Mouse (Mus musculus) ES-CJ7 (cell line): ENCODE measurements at regions not wholly inside any gene's neighbourhood (a gene's known extent, or its start where the extent isn't known, plus 50 kb on each side); places are given as distances from the start of the nearest gene placed in this dataset.
"Not testable (repeated sequence)": the region's sequence is repeated elsewhere in the genome, so short reads cannot be mapped to it uniquely, and the experiment has no call there.

Experiments
- DNase-seq: peaks from one replicate; pipeline ENCODE4 v3.0.0; 2011; ENCODE audit warnings: low read depth, low spot score

GRCm38 (mm10) chr1:43305349-43306278, 108.8 kb upstream of the Fhl2 start:
- no peak for DNase-seq

- DNase-seq = no peak
Measured at GRCm38 (mm10) chr1:43310711-43311695, 114.2 kb upstream of the Fhl2 start.

GRCm38 (mm10) chr1:43316331-43316730, 119.5 kb upstream of the Fhl2 start:
- not testable (repeated sequence) for DNase-seq

- no peak for DNase-seq
Measured at GRCm38 (mm10) chr1:43317076-43317871, 120.5 kb upstream of the Fhl2 start.

- DNase-seq = peak; percentile 16
Measured at GRCm38 (mm10) chr1:43333488-43333887, 110.9 kb upstream of the Nck2 start.

GRCm38 (mm10) chr1:43337168-43337784, 107.1 kb upstream of the Nck2 start:
- DNase-seq = no peak

- DNase-seq = peak; percentile 20
Measured at GRCm38 (mm10) chr1:43338096-43338915, 106.1 kb upstream of the Nck2 start.

- DNase-seq = no peak
Measured at GRCm38 (mm10) chr1:43342848-43343247, 101.5 kb upstream of the Nck2 start.

GRCm38 (mm10) chr1:43343410-43343809, 101.0 kb upstream of the Nck2 start:
- DNase-seq = no peak

- DNase-seq = no peak
Measured at GRCm38 (mm10) chr1:43344001-43344400, 100.4 kb upstream of the Nck2 start.

GRCm38 (mm10) chr1:43347152-43347551, 97.2 kb upstream of the Nck2 start:
- no peak for DNase-seq

GRCm38 (mm10) chr1:43349966-43350365, 94.4 kb upstream of the Nck2 start:
- no peak for DNase-seq

GRCm38 (mm10) chr1:43358191-43358590, 86.2 kb upstream of the Nck2 start:
- no peak for DNase-seq

GRCm38 (mm10) chr1:43359662-43360061, 84.7 kb upstream of the Nck2 start:
- DNase-seq = no peak

GRCm38 (mm10) chr1:43360291-43360690, 84.1 kb upstream of the Nck2 start:
- no peak for DNase-seq

GRCm38 (mm10) chr1:43360741-43361140, 83.6 kb upstream of the Nck2 start:
- DNase-seq = no peak

- DNase-seq = no peak
Measured at GRCm38 (mm10) chr1:43361455-43361863, 82.9 kb upstream of the Nck2 start.

GRCm38 (mm10) chr1:43362136-43362535, 82.2 kb upstream of the Nck2 start:
- DNase-seq = no peak

- DNase-seq = no peak
Measured at GRCm38 (mm10) chr1:43363178-43363577, 81.2 kb upstream of the Nck2 start.

GRCm38 (mm10) chr1:43366433-43366832, 77.9 kb upstream of the Nck2 start:
- DNase-seq = no peak
